Mouse (Mus musculus) R1 (cell line): ENCODE measurements at regions not wholly inside any gene's neighbourhood (a gene's known extent, or its start where the extent isn't known, plus 50 kb on each side); places are given as distances from the start of the nearest gene placed in this dataset.

ENCODE experiments used
- DNase-seq: peaks from one replicate; pipeline ENCODE4 v3.0.0-alpha.2; 2018; ENCODE audit warnings: low read depth, low spot score

DNA sequence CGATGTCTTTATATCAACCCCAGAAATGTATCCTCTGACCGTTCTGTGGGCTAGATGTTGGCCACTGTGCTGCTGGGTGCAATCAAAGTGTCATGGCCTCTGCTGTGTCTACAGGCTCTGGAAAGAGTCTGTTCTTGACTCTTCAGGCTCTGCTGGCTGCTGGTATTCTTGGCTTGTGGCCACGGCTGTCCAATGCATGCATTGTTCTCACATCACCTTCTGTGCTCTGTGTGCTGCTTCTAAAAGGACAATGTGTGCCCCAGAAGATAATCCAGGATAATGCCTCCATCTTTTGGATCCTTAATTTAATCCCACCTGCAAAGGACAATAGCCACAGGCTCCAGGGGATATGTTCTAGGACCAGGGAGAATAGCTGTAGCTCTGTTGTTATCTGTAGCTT, 77.5 kb upstream of the Dapl1 start:
- no peak for DNase-seq

DNA sequence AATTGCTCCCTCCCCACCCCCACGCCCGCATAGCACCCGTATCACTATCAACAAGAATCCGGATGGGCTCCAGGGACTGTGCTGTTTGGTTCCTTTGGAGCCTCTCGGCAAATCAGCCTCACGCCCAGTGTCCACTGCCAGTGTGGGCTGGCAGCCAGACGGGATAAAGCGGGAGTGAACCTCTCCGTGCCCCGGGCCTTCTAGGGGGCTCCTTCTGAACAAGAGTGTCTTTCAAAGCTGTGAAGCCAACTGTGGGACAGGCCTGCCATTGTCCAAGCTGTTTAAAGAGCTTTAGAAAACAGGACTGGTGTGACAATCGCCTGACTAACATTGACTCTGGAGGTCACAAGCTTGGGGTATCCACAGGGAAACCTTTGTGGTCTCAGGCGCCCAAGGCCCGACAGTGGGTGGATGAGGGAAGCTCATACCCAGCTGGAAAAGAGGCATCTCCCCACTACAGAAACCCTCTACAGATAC, 76.9 kb upstream of the Dapl1 start:
- peak; percentile 31 for DNase-seq

GRCm38 (mm10) chr2:59408040-59408587, 76.3 kb upstream of the Dapl1 start:
- no peak for DNase-seq

DNA sequence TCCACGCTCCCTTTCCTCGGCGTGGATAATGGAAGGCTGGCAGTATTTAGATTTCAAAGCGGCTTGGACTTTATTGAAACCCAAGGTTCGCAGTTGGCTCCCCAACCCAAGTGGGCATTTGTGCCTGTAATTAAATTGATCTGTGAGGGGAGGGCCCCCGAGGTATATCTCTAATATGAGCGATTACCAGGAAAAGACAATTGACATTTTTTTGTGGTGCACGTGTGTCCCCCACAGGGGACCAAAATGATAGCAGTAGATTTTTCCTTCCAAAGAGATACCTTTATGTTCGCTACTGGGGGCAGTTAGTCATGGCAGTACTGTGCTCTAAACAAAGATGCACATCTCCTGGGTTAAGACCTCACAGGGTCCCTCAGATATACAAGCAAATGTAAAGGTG, 69.8 kb upstream of the Dapl1 start:
- DNase-seq: no peak

- DNase-seq: no peak
These were observed 67.8 kb upstream of the Dapl1 start for GRCm38 (mm10) chr2:59416491-59417195.

DNA sequence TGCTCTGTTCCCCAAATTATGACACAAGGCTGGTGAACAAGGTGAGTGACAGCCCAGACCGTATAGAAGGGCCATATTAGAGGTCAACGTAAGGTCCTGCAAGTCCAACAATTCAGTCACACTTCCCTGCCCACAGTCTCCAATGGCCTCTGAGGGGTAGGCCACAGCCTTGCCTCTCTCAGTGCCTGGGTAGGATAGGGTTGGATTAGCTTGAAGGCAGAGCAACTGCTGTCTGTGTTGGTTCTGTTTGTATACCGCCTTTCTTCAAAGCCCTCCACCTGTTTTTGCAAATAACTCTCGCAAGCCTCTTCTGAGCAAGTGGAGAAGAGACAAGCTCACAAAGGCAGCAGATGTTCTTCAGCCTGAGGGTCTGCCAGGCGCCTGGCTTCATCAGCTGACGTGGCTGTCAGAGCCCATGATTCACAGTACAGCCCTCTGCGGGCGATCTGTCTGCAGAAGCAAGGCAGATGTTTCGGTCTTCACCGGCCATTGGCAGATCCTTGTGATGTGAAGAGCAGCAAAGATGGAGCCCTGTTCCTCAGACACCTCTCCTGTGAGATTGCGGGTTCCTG, 67.0 kb upstream of the Dapl1 start:
- DNase-seq: no peak

- no peak for DNase-seq
These were observed 64.0 kb upstream of the Dapl1 start for GRCm38 (mm10) chr2:59420496-59420895.

DNA sequence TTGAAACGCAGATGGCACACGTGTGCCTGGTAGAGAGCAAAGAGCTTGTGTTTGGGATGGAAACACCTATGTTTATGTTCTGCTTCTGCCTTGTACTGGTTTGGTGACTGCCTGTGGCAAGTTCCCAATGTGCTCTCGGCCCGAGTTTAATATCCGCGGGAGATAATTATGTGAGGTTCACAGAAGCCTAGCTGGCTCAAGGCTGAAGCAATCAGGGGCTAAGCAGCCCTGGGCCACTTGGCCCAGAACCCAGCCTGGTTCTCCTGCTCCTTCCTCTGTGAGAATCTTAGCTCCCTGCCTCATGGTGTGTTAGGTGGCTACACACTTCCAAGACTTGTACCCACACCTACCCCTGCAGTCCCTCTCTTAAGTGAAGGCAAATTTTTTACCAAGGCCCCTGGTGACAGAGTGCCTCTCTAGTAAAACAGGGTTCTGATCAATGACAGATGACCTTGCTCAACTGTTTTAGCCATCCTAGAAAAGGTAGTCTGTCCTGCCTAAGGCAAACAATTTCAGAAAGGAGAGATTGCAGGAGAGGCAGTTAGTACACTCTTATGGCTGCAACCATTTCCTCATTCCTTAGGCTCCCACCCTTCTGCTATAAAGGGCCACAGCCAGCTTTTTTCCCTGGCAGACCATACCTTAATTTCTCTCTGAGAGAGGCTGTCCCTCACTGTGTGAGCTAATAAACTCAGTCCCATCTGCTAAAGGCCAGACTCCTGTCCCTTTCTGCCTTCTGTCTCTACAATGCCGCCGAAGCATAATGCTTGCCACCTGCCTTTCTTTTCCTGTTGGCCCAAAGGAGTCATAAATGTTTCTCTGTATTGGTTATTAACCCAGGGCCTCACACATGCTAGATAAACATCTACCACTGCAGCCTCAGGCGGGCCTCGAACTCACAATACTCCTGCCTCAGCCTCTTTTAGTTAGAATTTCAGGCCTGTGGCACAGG, 61.9 kb upstream of the Dapl1 start:
- no peak for DNase-seq

GRCm38 (mm10) chr2:59424205-59424604, 60.2 kb upstream of the Dapl1 start:
- DNase-seq: no peak

DNA sequence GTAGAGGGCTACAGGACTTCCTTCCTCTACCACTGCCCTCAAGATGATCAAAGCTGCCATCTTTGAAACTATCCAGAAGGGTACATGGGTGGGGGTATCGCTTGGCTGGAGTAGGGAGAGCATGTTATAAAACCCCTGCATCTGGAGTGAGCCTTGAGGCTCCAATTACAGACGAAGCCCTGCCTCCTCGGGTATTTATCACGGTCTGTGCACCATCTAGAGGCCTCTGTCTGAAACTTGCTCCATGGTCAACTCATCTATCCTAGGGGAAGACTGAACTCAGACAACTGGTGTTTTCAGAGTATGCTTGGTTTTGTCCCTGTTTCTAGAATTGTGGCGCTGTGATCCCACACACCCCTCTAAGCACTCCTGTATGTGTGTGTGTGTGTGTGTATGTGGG, 59.7 kb upstream of the Dapl1 start:
- DNase-seq: peak; percentile 67

- no peak for DNase-seq
These were observed 58.6 kb upstream of the Dapl1 start for GRCm38 (mm10) chr2:59425876-59426275.

- peak; percentile 38 for DNase-seq
These were observed 53.0 kb upstream of the Dapl1 start for GRCm38 (mm10) chr2:59431466-59431865.

DNA sequence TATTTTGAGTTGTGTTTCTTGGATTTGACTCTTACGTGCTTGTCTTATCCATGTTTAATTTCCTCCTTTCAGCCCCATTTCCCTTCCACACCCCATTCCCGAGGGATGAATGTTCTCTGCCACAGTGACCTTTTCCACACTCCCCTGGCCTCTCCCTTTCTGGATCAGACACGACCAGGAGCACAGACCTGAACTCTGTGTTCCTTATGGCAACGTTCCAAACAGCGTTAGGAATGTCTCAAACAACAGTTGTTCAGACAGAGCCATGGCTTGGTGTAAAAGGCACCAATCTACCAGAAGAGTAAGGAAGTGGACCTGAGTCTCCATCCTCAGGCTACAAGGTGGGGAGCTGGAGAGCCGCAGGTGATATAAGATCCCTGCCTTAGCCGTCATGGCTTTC, 52.6 kb upstream of the Dapl1 start:
- no peak for DNase-seq
